Comparison of ENCODE assay signal across 25 mouse cellular contexts in the genomic region with DNA sequence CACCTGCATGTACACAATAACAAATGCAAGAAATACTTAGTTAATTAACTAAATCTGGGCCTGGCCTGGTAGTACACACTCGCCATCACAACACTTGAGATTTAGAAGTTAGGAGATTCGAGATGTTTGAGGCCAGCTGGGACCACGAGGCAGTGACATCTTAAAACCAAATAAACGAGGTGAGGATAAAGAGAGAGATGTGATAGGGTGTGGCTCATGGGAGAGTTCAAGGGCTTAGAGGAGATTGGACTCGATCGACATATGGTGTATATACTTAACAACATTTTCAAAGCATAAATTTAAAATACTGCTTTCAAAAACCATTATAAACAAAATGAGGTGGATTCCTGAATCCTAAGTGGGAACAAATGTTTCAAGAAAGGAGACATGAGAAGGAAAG.
"Had no signal": no experiment of that assay in that cellular context is flagged by ENCODE, and none has a peak within 500 bp of the region (broad histone marks: within the 10 kb centered on the region; RNA-seq: fewer than 3 reads in every experiment).

No protein-coding gene starts in this region.

- H3K4me3 ChIP-seq: heart, embryonic 13.5 days; heart, embryonic 15.5 days; hindbrain, embryonic 13.5 days; hindbrain, embryonic 15.5 days; kidney, embryonic 15.5 days; limb, embryonic 13.5 days; limb, embryonic 15.5 days had no signal

- DNase-seq: forebrain, postnatal 0 days; gastrocnemius, postnatal 14 days; gastrocnemius, postnatal 36 days; heart, adult 18-20 months; heart, postnatal 14 days; heart, postnatal 36 days; kidney, adult 11 months; kidney, adult 2 months; kidney, adult 9 months; kidney, postnatal 14 days; kidney, postnatal 36 days; layer of hippocampus, adult 9-11 months; layer of hippocampus, postnatal 36 days; left cerebral cortex, postnatal 4 days had no signal

- H3K4me1 ChIP-seq: heart, embryonic 13.5 days; heart, embryonic 15.5 days; hindbrain, embryonic 13.5 days; hindbrain, embryonic 15.5 days; kidney, embryonic 15.5 days; limb, embryonic 15.5 days had no signal

- ATAC-seq: forebrain, postnatal 0 days; hindbrain, postnatal 0 days; intestine, embryonic 16.5 days had no signal

- H3K9me3 ChIP-seq: heart, embryonic 13.5 days; heart, embryonic 15.5 days; hindbrain, embryonic 13.5 days; hindbrain, embryonic 15.5 days; kidney, embryonic 15.5 days; limb, embryonic 13.5 days; limb, embryonic 15.5 days had no signal

- H3K9ac ChIP-seq: forebrain, postnatal 0 days; heart, embryonic 13.5 days; heart, embryonic 15.5 days; hindbrain, embryonic 13.5 days; hindbrain, embryonic 15.5 days; kidney, embryonic 15.5 days; limb, embryonic 13.5 days; limb, embryonic 15.5 days had no signal

- H3K36me3 ChIP-seq: heart, embryonic 13.5 days; heart, embryonic 15.5 days; hindbrain, embryonic 13.5 days; hindbrain, embryonic 15.5 days; kidney, embryonic 15.5 days; limb, embryonic 13.5 days; limb, embryonic 15.5 days had no signal

- H3K27me3 ChIP-seq: heart, embryonic 15.5 days; hindbrain, embryonic 13.5 days; hindbrain, embryonic 15.5 days; kidney, embryonic 15.5 days; limb, embryonic 13.5 days had no signal

- H3K4me2 ChIP-seq: heart, embryonic 11.5 days; heart, embryonic 13.5 days; heart, embryonic 15.5 days; hindbrain, embryonic 13.5 days; hindbrain, embryonic 15.5 days; kidney, embryonic 15.5 days; limb, embryonic 13.5 days; limb, embryonic 15.5 days had no signal

- H3K27ac ChIP-seq: heart, embryonic 13.5 days; heart, embryonic 15.5 days; hindbrain, embryonic 13.5 days; hindbrain, embryonic 15.5 days; hindbrain, postnatal 0 days; kidney, embryonic 15.5 days; kidney, postnatal 0 days; limb, embryonic 13.5 days; limb, embryonic 15.5 days had no signal
